In genomic region chr11:53783288-53783687, GRCm38 (mm10) we compare ENCODE assay signal across 24 mouse cellular contexts. TPM values are rescaled to one million over a fixed set of nuclear protein-coding genes. Genes with fewer than 3 reads are reported as not detected.
DNase-seq lines count a peak whose midpoint lies in the region; ATAC-seq and TF ChIP-seq lines count a peak whose summit lies in the region.
"Had no signal": no experiment of that assay in that cellular context is flagged by ENCODE, and none has a peak within 500 bp of the region (broad histone marks: within the 10 kb centered on the region; RNA-seq: fewer than 3 reads in every experiment).

No protein-coding gene starts in this region.

- H3K27me3 ChIP-seq in kidney, adult 2 months (replicated peaks; ENCODE audit: control insufficient read depth, insufficient read depth, low read length): no peaks in the 10 kb centered on the region
- no peaks in the 10 kb centered on the region for H3K27me3 ChIP-seq in kidney, embryonic 16.5 days (ENCODE audit: insufficient read depth, low read length)
- no peaks in the 10 kb centered on the region for H3K27me3 ChIP-seq in CH12.LX (replicated peaks)
- H3K27me3 ChIP-seq: heart, embryonic 15.5 days; liver, embryonic 12.5 days; neural tube, embryonic 12.5 days; Patski had no signal

- WGBS in kidney, adult 2 months: 45% methylated on average over 9 of the region's 9 CpGs
- 75% methylated on average over 9 of the region's 9 CpGs for whole genome bisulfite sequencing in kidney, embryonic 16.5 days

- in situ Hi-C loops in CH12.LX (cut with MboI; ENCODE audit: low pct_ligation_motif_present, low pct_unique_long_range_greater_than_20kb, low sequenced_read_pairs): no loop called here

- no peaks in the 10 kb centered on the region for H3K79me2 ChIP-seq in CH12.LX (replicated peaks; ENCODE audit: control insufficient read depth, extremely low read depth, insufficient read depth, poor library complexity, severe bottlenecking)

- H3K36me3 ChIP-seq in kidney, adult 2 months (ENCODE audit: control insufficient read depth, insufficient read depth, low read length): no peaks in the 10 kb centered on the region
- no peaks in the 10 kb centered on the region for H3K36me3 ChIP-seq in kidney, embryonic 16.5 days (ENCODE audit: insufficient read depth, low read length)
- H3K36me3 ChIP-seq in CH12.LX (replicated peaks in 1 of 2; ENCODE audit: control insufficient read depth in 1 of 2, insufficient read depth in 1 of 2, low read length in 1 of 2): peaks cover 16 to 37% of the 10 kb centered on the region in 2 experiments
- H3K36me3 ChIP-seq: forebrain, embryonic 10.5 days; heart, embryonic 15.5 days; limb, embryonic 10.5 days; midbrain, embryonic 10.5 days; neural tube, embryonic 12.5 days had no signal

- no peak for DNase-seq in kidney, adult 2 months
- DNase-seq in CH12.LX (ENCODE audit: extremely low read depth): peak; percentile 47
- DNase-seq in testis, postnatal 14 days (ENCODE audit: low spot score): no peak
- DNase-seq in layer of hippocampus, adult 11-12 months (ENCODE audit: low spot score): no peak
- DNase-seq: adrenal gland, postnatal 14 days; cerebellum, adult 18-20 months; gastrocnemius, postnatal 10 days; kidney, adult 11 months; kidney, postnatal 4 days; lung, adult 2 months; thymus, postnatal 4 days had no signal

- no peak for ATAC-seq in kidney, embryonic 16.5 days (ENCODE audit: low FRiP score, low TSS enrichment)
- ATAC-seq in neutrophil, adult 5-6 weeks (ENCODE audit: extremely low read depth, insufficient number of reproducible peaks, low FRiP score, poor library complexity, severe bottlenecking): peak; percentile 45; the same call in 1 of the 2 replicates
- ATAC-seq: hindbrain, postnatal 0 days; liver, embryonic 12.5 days; Patski had no signal

- peak overlapping the region; percentile 39 for H3K27ac ChIP-seq in kidney, adult 2 months (ENCODE audit: insufficient read depth, low read depth, low read length)
- H3K27ac ChIP-seq in kidney, embryonic 16.5 days (ENCODE audit: low read length): no peak overlapping the region
- H3K27ac ChIP-seq in CH12.LX (ENCODE audit: insufficient read depth, low read depth): no peak overlapping the region
- peak overlapping the region; percentile 79 for H3K27ac ChIP-seq in bone marrow macrophage, adult 2 months (ENCODE audit: insufficient read depth, low read depth, low read length)
- H3K27ac ChIP-seq: heart, embryonic 15.5 days; hindbrain, postnatal 0 days; limb, embryonic 10.5 days; liver, embryonic 12.5 days; midbrain, embryonic 10.5 days; neural tube, embryonic 12.5 days had no signal

- no peak for TF ChIP-seq POLR2A in kidney, adult 2 months (IDR thresholded peaks at IDR 0.05; ENCODE audit: low read depth, low read length)
- no peak for TF ChIP-seq POLR2A in CH12.LX (IDR thresholded peaks at IDR 0.05; ENCODE audit: low read depth, low read length)
- no peak for TF ChIP-seq POLR2A in bone marrow macrophage, adult 2 months (IDR thresholded peaks at IDR 0.05; ENCODE audit: borderline replicate concordance, low read depth, low read length)

- 0 out of 2 replicates have a peak, but pooled peaks cover 9% of the 10 kb centered on the region for H3K4me1 ChIP-seq in kidney, adult 2 months (ENCODE audit: control insufficient read depth, insufficient read depth, low read length)
- no peaks in the 10 kb centered on the region for H3K4me1 ChIP-seq in kidney, embryonic 16.5 days (ENCODE audit: insufficient read depth, low read length)
- peaks cover 12 to 71% of the 10 kb centered on the region in 2 experiments for H3K4me1 ChIP-seq in CH12.LX (ENCODE audit: control insufficient read depth in 1 of 2, insufficient read depth in 2 of 2)
- peaks cover 51% of the 10 kb centered on the region for H3K4me1 ChIP-seq in bone marrow macrophage, adult 2 months (ENCODE audit: control insufficient read depth, insufficient read depth, low read length)
- H3K4me1 ChIP-seq: heart, embryonic 15.5 days; neural tube, embryonic 12.5 days had no signal

- dilution Hi-C loops in CH12.LX (cut with MboI; ENCODE audit: extremely low pct_ligation_motif_present, extremely low pct_unique_long_range_greater_than_20kb, low sequenced_read_pairs): no loop called here

- TF ChIP-seq EP300 in CH12.LX (IDR thresholded peaks at IDR 0.05; ENCODE audit: low read length): no peak

- no peak for TF ChIP-seq RAD21 in CH12.LX (IDR thresholded peaks at IDR 0.05; ENCODE audit: low read depth, low read length)

- no peaks in the 10 kb centered on the region for H3K9me3 ChIP-seq in kidney, embryonic 16.5 days (ENCODE audit: low read length)
- H3K9me3 ChIP-seq in CH12.LX (replicated peaks; ENCODE audit: low read length): no peaks in the 10 kb centered on the region
- H3K9me3 ChIP-seq: forebrain, embryonic 10.5 days; heart, embryonic 15.5 days; limb, embryonic 10.5 days; liver, embryonic 12.5 days; midbrain, embryonic 10.5 days; neural tube, embryonic 12.5 days had no signal

- H3K4me2 ChIP-seq in kidney, embryonic 16.5 days (replicated peaks; ENCODE audit: low read depth, low read length): no peak overlapping the region
- no peak overlapping the region for H3K4me2 ChIP-seq in CH12.LX (ENCODE audit: insufficient read depth, low read depth, poor library complexity, severe bottlenecking)
- H3K4me2 ChIP-seq: heart, embryonic 15.5 days; liver, embryonic 12.5 days; neural tube, embryonic 12.5 days had no signal

- H3K4me3 ChIP-seq in kidney, adult 2 months (ENCODE audit: insufficient read depth, low read depth, low read length): no peak overlapping the region
- no peak overlapping the region for H3K4me3 ChIP-seq in kidney, embryonic 16.5 days (ENCODE audit: low read length)
- H3K4me3 ChIP-seq in CH12.LX (replicated peaks in 1 of 3; ENCODE audit: low read depth in 2 of 3, low read length in 2 of 3, poor library complexity in 1 of 3): no peak overlapping the region
- no peak overlapping the region for H3K4me3 ChIP-seq in bone marrow macrophage, adult 2 months (ENCODE audit: insufficient read depth, low read length)
- H3K4me3 ChIP-seq: forebrain, embryonic 10.5 days; heart, embryonic 15.5 days; limb, embryonic 10.5 days; liver, embryonic 12.5 days; midbrain, embryonic 10.5 days; neural tube, embryonic 12.5 days had no signal

- TF ChIP-seq CTCF in kidney, adult 2 months (conservative IDR thresholded peaks at IDR 0.05; ENCODE audit: insufficient read depth, insufficient read length, low read depth, low read length): no peak
- TF ChIP-seq CTCF in CH12.LX (conservative IDR thresholded peaks at IDR 0.05 in 1 of 2, IDR thresholded peaks at IDR 0.05 in 1 of 2; ENCODE audit: low read depth in 2 of 2, low read length in 2 of 2): no peak
- TF ChIP-seq CTCF in bone marrow macrophage, adult 2 months (IDR thresholded peaks at IDR 0.05; ENCODE audit: low read depth, low read length): no peak

- H3K9ac ChIP-seq in kidney, embryonic 16.5 days (replicated peaks; ENCODE audit: low read length): no peak overlapping the region
- H3K9ac ChIP-seq in CH12.LX (ENCODE audit: insufficient read depth, low read depth): no peak overlapping the region
- H3K9ac ChIP-seq: heart, embryonic 15.5 days; liver, embryonic 12.5 days; neural tube, embryonic 12.5 days had no signal

TF ChIP-seq in CH12.LX, 34 proteins besides CTCF, POLR2A, EP300 and RAD21:
- TF ChIP-seq ZNF384 (IDR thresholded peaks at IDR 0.05; ENCODE audit: low read depth, low read length) (no peak), ELF1 (IDR thresholded peaks at IDR 0.05; ENCODE audit: low read depth, low read length) (peak; percentile 65)

RNA-seq across cellular contexts. Expression of gene Gm17334, which starts 10.3 kb away (rescaled TPM):
- 0.91 and 1.1 TPM in 2 replicates for polyA plus RNA-seq in kidney, adult 2 months (2012; rRNA removed)
- polyA plus RNA-seq in kidney, embryonic 16.5 days (2015; fragmentation: Nextera tagmentation; extraction: Ambion mirVana): 0.27 and 0.30 TPM in 2 replicates
- 0.71 and 0.72 TPM in 2 replicates for total RNA-seq in CH12.LX (2012; rRNA removed)
- not detected in 2 replicates for total RNA-seq in CH12.LX (2014; rRNA removed)
- 0.47 and 0.57 TPM in 2 replicates for polyA plus RNA-seq in CH12.LX (2012; ENCODE audit: insufficient read length, low read depth)
- not detected in 2 replicates for polyA plus RNA-seq in bone marrow macrophage, adult 2 months (2012; ENCODE audit: insufficient read depth, insufficient read length, missing spikeins)
- total RNA-seq in neutrophil, adult 5-6 weeks (2017): 1.2 TPM in 1 of 2 replicates, not detected in the other
- total RNA-seq: hindbrain, postnatal 0 days; layer of hippocampus, postnatal 10 days had no signal
- polyA plus RNA-seq: forebrain, embryonic 10.5 days; heart, embryonic 15.5 days; hindbrain, postnatal 0 days; limb, embryonic 10.5 days; midbrain, embryonic 10.5 days; neural tube, embryonic 12.5 days; testis, adult 2 months had no signal

RNA-seq across cellular contexts. Expression of gene Irf1, which starts 13.5 kb away (rescaled TPM):
- 31.5 and 35.5 TPM in 2 replicates for polyA plus RNA-seq in kidney, adult 2 months (2012; rRNA removed)
- polyA plus RNA-seq in kidney, embryonic 16.5 days (2015; fragmentation: Nextera tagmentation; extraction: Ambion mirVana): 16.9 and 17.4 TPM in 2 replicates
- 46.4 and 64.9 TPM in 2 replicates for total RNA-seq in CH12.LX (2012; rRNA removed)
- total RNA-seq in CH12.LX (2014; rRNA removed): 19.8 and 23.6 TPM in 2 replicates
- polyA plus RNA-seq in CH12.LX (2012; ENCODE audit: insufficient read length, low read depth): 17.8 and 18.2 TPM in 2 replicates
- 84.8 and 89.6 TPM in 2 replicates for polyA plus RNA-seq in bone marrow macrophage, adult 2 months (2012; ENCODE audit: insufficient read depth, insufficient read length, missing spikeins)
- 358 and 383 TPM in 2 replicates for total RNA-seq in neutrophil, adult 5-6 weeks (2017)

Comparison
In these comparisons a context has a peak if more than half of its experiments do, and no peak if none do; other contexts are left out.
1. H3K27ac ChIP-seq: peak in kidney, adult 2 months (single experiment) and bone marrow macrophage, adult 2 months (single experiment); none in kidney, embryonic 16.5 days (single experiment) and CH12.LX (single experiment).